8 mouse cellular contexts compared by ENCODE assay signal in genomic region chr17:88064347-88065030, GRCm38 (mm10). TPM values are rescaled to one million over a fixed set of nuclear protein-coding genes. Genes with fewer than 3 reads are reported as not detected.
DNase-seq lines count a peak whose midpoint lies in the region; ATAC-seq lines count a peak whose summit lies in the region.

No protein-coding gene starts in this region.

- no peaks in the 10 kb centered on the region for H3K36me3 ChIP-seq in embryonic facial prominence, embryonic 11.5 days (replicated peaks; ENCODE audit: control insufficient read depth, insufficient read depth, low read depth, low read length)
- H3K36me3 ChIP-seq in limb, embryonic 15.5 days: no peaks in the 10 kb centered on the region
- no peaks in the 10 kb centered on the region for H3K36me3 ChIP-seq in midbrain, embryonic 16.5 days (ENCODE audit: control insufficient read depth, insufficient read depth, low read length)
- H3K36me3 ChIP-seq in splenic B cell, adult 2 months (ENCODE audit: control insufficient read depth, insufficient read depth, low read length, poor library complexity, severe bottlenecking): no peaks in the 10 kb centered on the region

- peak overlapping the region; percentile 54 for H3K4me2 ChIP-seq in embryonic facial prominence, embryonic 11.5 days (ENCODE audit: low read depth, low read length)
- H3K4me2 ChIP-seq in limb, embryonic 15.5 days: peak overlapping the region; percentile 63
- peak overlapping the region; percentile 81 for H3K4me2 ChIP-seq in midbrain, embryonic 16.5 days (ENCODE audit: low read length)

- H3K4me3 ChIP-seq in embryonic facial prominence, embryonic 11.5 days (ENCODE audit: low read depth, low read length): peak overlapping the region; percentile 99
- H3K4me3 ChIP-seq in limb, embryonic 15.5 days: peak overlapping the region; percentile 91
- peak overlapping the region; percentile 92 for H3K4me3 ChIP-seq in midbrain, embryonic 16.5 days (ENCODE audit: low read depth, low read length)

- DNase-seq in 3T3-L1 (ENCODE audit: low read depth, low spot score): peak; percentile 34
- peak; percentile 76 for DNase-seq in adrenal gland, postnatal 10 days
- DNase-seq in embryonic facial prominence, embryonic 11.5 days (ENCODE audit: low spot score): peak; percentile 50
- peak; percentile 49 to 67 for DNase-seq in heart, adult 9 months (ENCODE audit: low spot score in 2 of 2)
- DNase-seq in kidney, adult 9 months: peak; percentile 45
- peak; percentile 86 for DNase-seq in splenic B cell, adult 2 months (ENCODE audit: low read depth, low spot score)

- H3K9ac ChIP-seq in embryonic facial prominence, embryonic 11.5 days (replicated peaks; ENCODE audit: low read length): peak overlapping the region; percentile 98
- H3K9ac ChIP-seq in limb, embryonic 15.5 days: peak overlapping the region; percentile 99
- H3K9ac ChIP-seq in midbrain, embryonic 16.5 days (ENCODE audit: low read depth, low read length): peak overlapping the region; percentile 95

- WGBS in embryonic facial prominence, embryonic 11.5 days: under 1% methylated on average over 53 of the region's 67 CpGs
- under 1% methylated on average over 45 of the region's 67 CpGs for WGBS in limb, embryonic 15.5 days
- 0% methylated on average over 23 of the region's 67 CpGs for WGBS in midbrain, embryonic 16.5 days

- no peaks in the 10 kb centered on the region for H3K9me3 ChIP-seq in embryonic facial prominence, embryonic 11.5 days (replicated peaks; ENCODE audit: control insufficient read depth, low read length)
- H3K9me3 ChIP-seq in limb, embryonic 15.5 days: no peaks in the 10 kb centered on the region
- H3K9me3 ChIP-seq in midbrain, embryonic 16.5 days (replicated peaks; ENCODE audit: control insufficient read depth, low read length, poor library complexity, severe bottlenecking): no peaks in the 10 kb centered on the region

- H3K4me1 ChIP-seq in embryonic facial prominence, embryonic 11.5 days (ENCODE audit: control insufficient read depth, insufficient read depth, low read length): no peaks in the 10 kb centered on the region
- peaks cover 8% of the 10 kb centered on the region; the same call in 1 of the 2 replicates for H3K4me1 ChIP-seq in limb, embryonic 15.5 days
- peaks cover 16% of the 10 kb centered on the region for H3K4me1 ChIP-seq in midbrain, embryonic 16.5 days (ENCODE audit: control insufficient read depth, insufficient read depth, low read length)

- ATAC-seq in embryonic facial prominence, embryonic 11.5 days (replicated peaks; ENCODE audit: insufficient number of reproducible peaks, low FRiP score, low TSS enrichment, low read depth): no peak; the same call in 1 of the 2 replicates
- no peak for ATAC-seq in limb, embryonic 15.5 days (ENCODE audit: insufficient number of reproducible peaks, low FRiP score, low TSS enrichment, low read depth)
- peak; percentile 19 for ATAC-seq in midbrain, embryonic 16.5 days

- H3K27me3 ChIP-seq in embryonic facial prominence, embryonic 11.5 days (ENCODE audit: control insufficient read depth, insufficient read depth, low read length): no peaks in the 10 kb centered on the region
- no peaks in the 10 kb centered on the region for H3K27me3 ChIP-seq in limb, embryonic 15.5 days
- no peaks in the 10 kb centered on the region for H3K27me3 ChIP-seq in midbrain, embryonic 16.5 days (ENCODE audit: control insufficient read depth, insufficient read depth, low read depth, low read length)
- H3K27me3 ChIP-seq in splenic B cell, adult 2 months (ENCODE audit: control insufficient read depth, insufficient read depth, low read length, poor library complexity, severe bottlenecking): no peaks in the 10 kb centered on the region

- H3K27ac ChIP-seq in embryonic facial prominence, embryonic 11.5 days (replicated peaks; ENCODE audit: low read depth, low read length): peak overlapping the region; percentile 100
- H3K27ac ChIP-seq in limb, embryonic 15.5 days: peak overlapping the region; percentile 100
- H3K27ac ChIP-seq in midbrain, embryonic 16.5 days (ENCODE audit: low read length): peak overlapping the region; percentile 100

RNA-seq across cellular contexts. Expression of gene Fbxo11, which starts 0.6 kb away (rescaled TPM):
- 10 to 100 TPM; 52.9 to 63.0 TPM for total RNA-seq in adrenal gland, postnatal 10 days (2021)
- polyA plus RNA-seq in embryonic facial prominence, embryonic 11.5 days (2014; fragmentation: Nextera tagmentation; extraction: Ambion mirVana): 31.5 and 36.4 TPM in 2 replicates
- polyA plus RNA-seq in limb, embryonic 15.5 days (2015; fragmentation: Nextera tagmentation; extraction: Ambion mirVana): 15.7 and 18.2 TPM in 2 replicates
- polyA plus RNA-seq in midbrain, embryonic 16.5 days (2015; fragmentation: Nextera tagmentation; extraction: Ambion mirVana): 28.1 and 29.7 TPM in 2 replicates

Comparison
In these comparisons a context has a peak if more than half of its experiments do, and no peak if none do; other contexts are left out.
1. DNase-seq: peak in every context shown above with its lines; median percentile 86 in splenic B cell, adult 2 months; 76 in adrenal gland, postnatal 10 days; 58 in heart, adult 9 months; 50 in embryonic facial prominence, embryonic 11.5 days; 45 in kidney, adult 9 months; 34 in 3T3-L1.